Mouse (Mus musculus): ENCODE results near the gene Sdk1.

Gene Sdk1

GRCm38 (mm10) chr5:141646621-141647020 is 405.3 kb downstream of the Sdk1 start:
- DNase-seq: no peak

GRCm38 (mm10) chr5:141649831-141650375 is 408.6 kb downstream of the Sdk1 start:
- DNase-seq: no peak

- DNase-seq: no peak
Observed at GRCm38 (mm10) chr5:141651690-141652377, 410.5 kb downstream of the Sdk1 start.

DNA sequence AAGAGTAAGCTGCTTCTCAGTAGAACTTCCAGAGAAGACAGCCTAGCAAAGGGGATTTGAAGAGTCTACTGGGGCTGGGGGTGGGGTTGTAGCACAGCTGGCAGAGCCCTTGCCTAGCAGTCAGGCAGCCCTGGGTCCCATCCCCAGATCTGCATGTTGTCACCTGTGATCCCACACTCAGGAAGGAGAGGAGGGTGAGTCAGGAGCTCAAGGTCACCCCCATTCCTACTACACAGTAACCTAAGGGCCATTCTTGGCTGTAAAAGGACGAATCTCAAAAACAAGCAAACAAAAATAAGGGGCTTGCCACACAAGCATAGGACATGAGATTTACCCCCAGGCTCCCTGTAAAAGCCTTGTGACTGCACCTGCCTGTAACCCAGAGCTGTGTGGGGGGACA is 435.1 kb downstream of the Sdk1 start:
- no peak for DNase-seq

- no peak for DNase-seq
Observed at GRCm38 (mm10) chr5:141677034-141677433, 435.7 kb downstream of the Sdk1 start.

GRCm38 (mm10) chr5:141677841-141678240 is 436.6 kb downstream of the Sdk1 start:
- DNase-seq: no peak

DNA sequence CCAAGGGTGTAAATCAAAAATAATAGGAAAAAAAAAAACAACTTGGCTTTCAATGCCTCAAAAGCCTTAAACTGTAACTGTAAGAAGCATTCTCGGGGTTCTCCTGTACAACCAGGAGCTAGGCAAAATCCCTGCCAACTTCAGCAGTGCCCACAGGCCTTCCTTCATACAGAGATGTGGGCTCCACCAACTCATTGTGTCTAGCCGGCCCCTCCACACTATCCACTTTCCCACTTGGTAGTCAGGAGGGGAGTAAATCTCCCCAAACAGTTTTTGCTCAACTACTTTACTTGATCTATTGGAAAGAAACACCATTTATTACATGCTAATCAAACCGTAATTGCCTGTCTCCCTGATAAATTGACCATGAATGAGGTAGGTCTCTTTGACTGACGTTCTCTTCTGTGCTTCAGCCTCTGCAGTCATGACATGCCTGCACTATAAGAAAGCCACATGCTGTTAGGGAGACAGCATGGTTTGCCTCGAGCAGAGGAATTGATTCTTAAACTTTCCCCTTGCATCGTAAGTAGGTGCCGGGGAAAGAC is 445.7 kb downstream of the Sdk1 start:
- no peak for DNase-seq

GRCm38 (mm10) chr5:141689442-141690105 is 448.3 kb downstream of the Sdk1 start:
- peak; percentile 30 to 37 for DNase-seq

- peak; percentile 78 to 80 for DNase-seq
Observed at GRCm38 (mm10) chr5:141691482-141691975, 450.2 kb downstream of the Sdk1 start.

- DNase-seq: no peak
Observed at GRCm38 (mm10) chr5:141693716-141694115, 452.4 kb downstream of the Sdk1 start.

- DNase-seq: no peak
Observed at GRCm38 (mm10) chr5:141694901-141695300, 453.6 kb downstream of the Sdk1 start.

- DNase-seq: peak; percentile 91
Observed at GRCm38 (mm10) chr5:141698406-141698805, 457.1 kb downstream of the Sdk1 start.

GRCm38 (mm10) chr5:141720751-141721150 is 479.5 kb downstream of the Sdk1 start:
- DNase-seq: no peak

DNA sequence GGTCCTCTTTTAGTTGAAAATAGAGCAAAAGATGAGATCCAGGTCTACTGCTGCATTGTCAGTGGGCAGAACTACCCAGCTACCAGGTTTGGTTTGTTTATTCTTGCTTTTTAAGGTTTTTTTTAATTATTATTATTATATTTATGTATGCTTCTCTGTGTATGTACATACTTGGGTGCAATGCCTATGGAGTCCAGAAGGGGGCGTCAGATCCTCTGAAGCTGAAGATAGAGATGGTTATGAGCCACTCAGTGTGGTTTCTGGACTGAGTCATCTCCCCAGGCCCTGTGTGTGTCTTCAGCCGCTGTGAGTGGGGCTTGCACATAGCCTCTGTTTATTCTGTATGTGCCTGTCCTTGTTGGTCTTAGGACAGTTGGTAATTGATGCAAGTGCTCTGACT is 486.7 kb downstream of the Sdk1 start:
- no peak for DNase-seq

- DNase-seq: peak; percentile 8 to 9
Observed at GRCm38 (mm10) chr5:141730006-141730405, 488.7 kb downstream of the Sdk1 start.

DNA sequence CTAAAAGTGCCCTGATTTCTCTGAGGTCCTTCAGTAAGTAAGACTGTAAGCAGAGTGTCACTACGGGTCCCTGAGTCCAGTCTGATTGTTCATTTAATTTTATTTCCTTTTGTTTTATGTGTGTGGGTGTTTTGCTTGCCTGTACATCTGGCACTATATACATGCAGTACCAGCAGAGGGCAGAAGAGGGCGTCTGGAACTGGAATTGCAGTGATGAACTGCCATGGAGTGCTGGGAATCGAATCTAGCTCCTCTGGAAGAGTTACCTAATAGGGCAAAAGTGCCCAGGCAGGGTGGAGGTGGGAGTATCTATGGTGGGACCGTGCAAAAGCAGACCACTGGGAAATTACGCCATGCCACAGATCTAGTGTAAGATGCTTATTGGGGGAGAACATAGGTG is 497.4 kb downstream of the Sdk1 start:
- no peak for DNase-seq

DNA sequence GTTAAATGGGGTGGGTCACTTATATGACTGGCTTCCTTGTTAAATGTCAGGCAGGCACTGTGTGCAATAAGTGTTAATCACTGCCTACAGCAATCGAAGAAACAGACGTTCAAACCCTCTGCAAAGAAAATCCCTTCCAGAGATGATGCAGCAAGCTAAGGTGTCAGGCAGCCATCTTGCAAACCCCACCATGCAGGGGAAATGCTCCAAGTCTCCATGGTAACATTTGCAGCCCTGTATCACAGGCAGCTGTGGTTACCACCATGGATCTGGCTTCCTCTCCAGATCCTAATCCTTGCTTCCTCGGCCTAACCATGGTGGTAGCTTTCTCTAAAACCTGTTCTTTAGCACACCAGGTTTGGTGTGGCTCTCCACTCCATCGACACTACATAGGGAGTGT is 507.5 kb downstream of the Sdk1 start:
- no peak for DNase-seq

DNA sequence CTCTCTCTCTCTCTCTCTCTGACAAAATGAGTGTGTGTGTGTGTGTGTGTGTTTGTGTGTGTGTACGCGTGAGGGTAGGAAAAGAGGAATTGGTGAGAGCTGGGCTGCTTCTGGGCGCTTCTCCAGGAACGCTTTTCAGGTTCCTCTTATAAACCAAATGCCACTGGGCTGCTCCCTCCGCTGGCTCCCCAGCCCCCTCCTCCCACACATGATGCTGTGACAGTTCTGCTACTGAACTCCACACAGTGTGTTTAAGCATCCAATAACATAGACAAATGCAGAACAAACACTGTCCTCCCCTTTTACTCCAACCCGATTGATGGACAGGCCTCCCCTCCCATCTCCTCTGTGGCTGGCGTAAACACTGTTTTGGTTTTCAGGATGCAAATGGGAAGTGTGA is 513.0 kb downstream of the Sdk1 start:
- DNase-seq: no peak

GRCm38 (mm10) chr5:141758885-141759284 is 517.6 kb downstream of the Sdk1 start:
- no peak for DNase-seq

- DNase-seq: no peak
Observed at GRCm38 (mm10) chr5:141764111-141764510, 522.8 kb downstream of the Sdk1 start.

DNA sequence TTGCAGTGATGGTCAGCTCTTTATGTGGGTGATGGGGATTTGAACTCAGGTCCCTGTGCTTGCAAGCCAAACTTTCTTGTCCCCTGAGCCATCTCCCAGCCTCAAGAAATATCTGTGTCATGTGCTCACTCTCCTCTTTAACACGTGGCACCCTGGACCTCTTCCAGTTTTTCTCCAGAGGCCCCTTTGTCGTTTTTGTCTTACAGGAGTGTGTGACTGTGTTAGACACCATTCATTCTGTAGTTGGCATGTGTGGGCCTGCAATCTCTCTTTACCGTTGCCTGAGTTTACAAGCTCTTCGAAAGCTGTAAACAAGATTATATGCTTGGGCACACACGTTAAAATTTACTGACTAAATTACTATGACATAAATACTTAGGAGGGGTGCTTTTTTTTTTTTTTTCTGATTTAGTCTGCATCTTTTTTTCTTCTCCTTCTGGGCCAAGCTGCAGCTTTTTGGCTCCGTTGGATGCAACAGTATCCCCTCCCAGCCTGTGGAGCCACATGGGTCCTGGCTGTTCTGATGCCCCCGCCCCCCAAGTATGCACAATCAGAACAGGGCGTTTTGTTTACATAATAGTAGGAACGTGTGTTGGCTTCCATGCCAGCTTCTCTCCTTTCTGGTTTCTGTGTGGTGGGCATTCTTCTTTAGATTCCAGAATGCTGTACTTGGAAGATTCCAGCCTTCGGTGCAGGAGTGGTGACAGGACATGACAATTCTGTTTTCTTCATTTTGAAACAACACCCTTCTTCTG is 527.6 kb downstream of the Sdk1 start:
- DNase-seq: no peak

GRCm38 (mm10) chr5:141771516-141771915 is 530.2 kb downstream of the Sdk1 start:
- no peak for DNase-seq

DNA sequence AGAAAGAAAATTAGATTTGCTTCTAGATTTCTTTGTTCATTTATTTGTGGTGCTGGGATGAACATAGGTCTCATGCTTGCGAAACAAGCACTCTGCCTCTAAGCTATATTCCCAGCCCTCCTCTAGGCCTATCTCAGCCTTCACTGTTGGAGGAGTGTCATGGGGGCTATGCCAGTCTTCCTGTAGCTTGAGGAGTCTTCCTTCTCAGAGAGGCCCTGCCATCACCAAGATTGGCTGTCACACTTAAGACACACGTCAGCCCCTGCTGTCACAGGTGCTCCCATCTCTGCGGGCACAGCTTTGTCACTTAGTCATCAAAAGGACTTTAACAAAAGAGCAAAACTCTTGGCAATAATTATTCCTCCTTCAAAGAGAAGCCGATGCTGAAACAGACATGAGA is 536.9 kb downstream of the Sdk1 start:
- no peak for DNase-seq

Data from cerebellum, postnatal 36 days (tissue).